Mouse (Mus musculus) heart, embryonic 10.5 days (tissue): ENCODE results near the gene Ptx3. TPM values are rescaled to one million over a fixed set of nuclear protein-coding genes. Genes with fewer than 3 reads are reported as not detected.

Source experiments
- DNase-seq: peaks from one replicate; pipeline ENCODE4 v3.0.0-alpha.2; 2017; ENCODE audit warnings: low spot score
- H3K27ac ChIP-seq: fragments of 300-500 bp; sonication (generic); 2 replicates; pipeline ENCODE4 v1.5.1; 2016; ENCODE audit warnings: mild to moderate bottlenecking
- H3K27me3 ChIP-seq: fragments of 300-500 bp; sonication (generic); 2 replicates; pipeline ENCODE4 v1.6.1; 2016; ENCODE audit warnings: mild to moderate bottlenecking; ENCODE audit not compliant: poor library complexity, insufficient read depth, severe bottlenecking
- H3K36me3 ChIP-seq: fragments of 300-500 bp; sonication (generic); 2 replicates; pipeline ENCODE4 v1.6.1; 2016; ENCODE audit warnings: mild to moderate bottlenecking, moderate library complexity
- H3K4me1 ChIP-seq: fragments of 300-500 bp; sonication (generic); 2 replicates; pipeline ENCODE4 v1.6.1; 2016; ENCODE audit warnings: mild to moderate bottlenecking
- H3K4me3 ChIP-seq: fragments of 300-500 bp; sonication (generic); 2 replicates; pipeline ENCODE4 v1.5.1; 2016; ENCODE audit warnings: mild to moderate bottlenecking, moderate library complexity
- H3K9me3 ChIP-seq: fragments of 300-500 bp; sonication (generic); 2 replicates; pipeline ENCODE4 v1.6.1; 2016; ENCODE audit warnings: mild to moderate bottlenecking, moderate library complexity
- WGBS: fragments of 180-500 bp; shearing (Covaris S2); methylation state at CpG from one replicate; pipeline ENCODE4 v1.1.7; 2016; 5-methylcytosine and 5-hydroxymethylcytosine counted together
- polyA plus RNA-seq: library from polyadenylated mRNA; unstranded; fragments of >200 nt; fragmentation: Nextera tagmentation; extraction: Ambion mirVana; gene quantifications from 2 replicates; pipeline ENCODE4 v1.2.1, GENCODE M21; 2016

Ptx3 gene
- polyA plus RNA-seq, 1 experiment from 2014 or later, result 4.4 TPM

- DNase-seq, result no peak
- no peaks in the 10 kb centered on the region for H3K9me3 ChIP-seq
- peaks cover 8% of the 10 kb centered on the region; the same call in 1 of the 2 replicates for H3K4me1 ChIP-seq
- no peak overlapping the region for H3K4me3 ChIP-seq
- no peak overlapping the region for H3K27ac ChIP-seq
- no peaks in the 10 kb centered on the region for H3K27me3 ChIP-seq
- H3K36me3 ChIP-seq, result no peaks in the 10 kb centered on the region
- 50% methylated on average over 7 of the region's 7 CpGs for WGBS
Observed at GRCm38 (mm10) chr3:66251842-66252241, 32.1 kb downstream of the Ptx3 start.

DNA sequence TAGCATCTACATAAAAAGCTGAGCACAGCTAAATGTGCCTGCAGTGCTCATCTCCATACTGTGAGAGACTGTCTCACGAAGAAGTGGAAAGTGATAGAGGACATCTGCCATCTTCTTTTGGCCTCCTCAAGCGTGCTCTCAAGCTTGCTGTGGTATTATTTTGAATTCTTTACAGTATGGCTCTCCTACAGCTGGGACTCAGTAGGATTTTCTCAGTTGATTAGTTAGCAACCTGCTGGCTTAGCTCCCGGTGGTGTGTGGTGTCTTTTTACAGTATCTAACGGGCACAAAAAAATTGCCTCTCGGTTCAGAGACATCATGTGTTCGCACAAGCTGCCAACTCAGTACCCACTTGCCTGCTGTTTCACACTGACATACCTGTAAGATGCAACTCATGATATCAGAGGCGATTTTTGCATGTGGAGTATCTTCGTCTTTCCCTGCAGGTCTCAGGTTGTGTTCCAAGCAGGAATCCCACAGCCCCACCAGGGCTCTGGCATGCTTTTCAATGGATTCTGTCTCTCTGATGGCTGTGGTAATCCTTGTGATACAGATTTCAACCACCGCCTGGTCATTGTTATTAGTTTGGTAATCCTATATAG, 34.9 kb downstream of the Ptx3 start:
- Histone ChIP-seq H3K4me1 (peaks cover 6% of the 10 kb centered on the region; the same call in 1 of the 2 replicates), H3K36me3 (no peaks in the 10 kb centered on the region), H3K27ac (no peak overlapping the region), H3K4me3 (no peak overlapping the region), H3K9me3 (no peaks in the 10 kb centered on the region), H3K27me3 (no peaks in the 10 kb centered on the region)
- 76% methylated on average over 9 of the region's 9 CpGs for WGBS
- no peak for DNase-seq

DNA sequence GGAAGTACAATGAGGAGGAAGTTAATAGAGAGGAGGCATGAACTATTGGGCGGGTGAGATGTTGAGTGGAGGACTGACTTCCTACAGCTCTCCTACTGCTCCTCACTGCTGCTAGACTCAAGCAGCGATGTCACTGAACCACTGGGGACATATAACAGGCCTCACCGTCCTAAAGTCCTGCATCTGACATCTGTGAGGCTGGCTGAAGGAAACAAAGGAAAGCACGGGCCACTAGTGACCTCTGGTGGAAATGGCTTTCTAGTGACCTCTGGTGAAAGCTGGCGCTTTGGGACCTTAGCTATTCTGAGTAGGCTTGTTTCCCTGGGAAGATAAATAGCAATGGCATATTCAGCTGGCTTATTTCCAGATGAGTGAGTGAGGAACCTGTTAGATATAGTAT, 42.6 kb downstream of the Ptx3 start:
- Histone ChIP-seq H3K4me1 (0 out of 2 replicates have a peak, but pooled peaks cover 4% of the 10 kb centered on the region), H3K4me3 (no peak overlapping the region), H3K36me3 (no peaks in the 10 kb centered on the region)

GRCm38 (mm10) chr3:66263270-66263669, 43.6 kb downstream of the Ptx3 start:
- Histone ChIP-seq H3K9me3 (no peaks in the 10 kb centered on the region), H3K36me3 (no peaks in the 10 kb centered on the region), H3K27ac (no peak overlapping the region), H3K4me3 (no peak overlapping the region), H3K4me1 (0 out of 2 replicates have a peak, but pooled peaks cover 4% of the 10 kb centered on the region), H3K27me3 (no peaks in the 10 kb centered on the region)
- WGBS, result 71% methylated on average over 4 of the region's 4 CpGs
- DNase-seq, result no peak

More for the DNA sequence above, 42.6 kb downstream of the Ptx3 start:
- H3K27ac ChIP-seq, result no peak overlapping the region
- DNase-seq, result no peak
- H3K9me3 ChIP-seq, result no peaks in the 10 kb centered on the region
- no peaks in the 10 kb centered on the region for H3K27me3 ChIP-seq
- 27% methylated on average over 5 of the region's 5 CpGs for WGBS

Other genes starting within 250 kb of the Ptx3 start
- gene Veph1, start 76.9 kb downstream of the Ptx3 start, polyA plus RNA-seq, result 0.89 and 1.0 TPM in 2 replicates